Mouse (Mus musculus) bone marrow macrophage, adult 2 months (primary cell): Measurements from ENCODE around the gene Triobp.

Experiments
- CTCF ChIP-seq: IDR thresholded peaks from 2 replicates; pipeline ENCODE4 v1.5.1; 2012; ENCODE audit warnings: low read depth, mild to moderate bottlenecking, low read length, moderate library complexity
- POLR2A ChIP-seq: IDR thresholded peaks from 2 replicates; pipeline ENCODE4 v1.6.1; 2012; ENCODE audit warnings: mild to moderate bottlenecking, low read depth, low read length, borderline replicate concordance

GRCm38 (mm10) chr15:78936403-78936802, 11.1 kb upstream of the Triobp start:
- no peak for TF ChIP-seq CTCF
- TF ChIP-seq POLR2A: no peak
